Mouse (Mus musculus) left cerebral cortex, adult 2 months (tissue): Measurements from ENCODE around the gene Clpx. TPM values are rescaled to one million over a fixed set of nuclear protein-coding genes. Genes with fewer than 3 reads are reported as not detected.
"Not testable (repeated sequence)": the region's sequence is repeated elsewhere in the genome, so short reads cannot be mapped to it uniquely, and the experiment has no call there.

ENCODE experiments used
- DNase-seq, 2 experiments: peaks; one replicate each; pipeline ENCODE4 v3.0.0; 2021 to 2022; ENCODE audit warnings: low spot score in 2 of 2, mixed read lengths in 1 of 2; ENCODE audit errors: extremely low spot score in 1 of 2
- H3K27ac ChIP-seq: fragments of 200-600 bp; 2 replicates; pipeline ENCODE4 v1.8.1; 2022
- H3K4me3 ChIP-seq: fragments of 200-600 bp; 2 replicates; pipeline ENCODE4 v1.8.1; 2022
- CTCF ChIP-seq: fragments of 200-600 bp; IDR thresholded peaks from 2 replicates; pipeline ENCODE4 v1.8.1; 2022; ENCODE audit warnings: antibody characterized with exemption, mild to moderate bottlenecking, moderate library complexity
- intact Hi-C: fragments of 180-260 bp; cut with DNase I; formaldehyde crosslinking; loops from one replicate; pipeline ENCODE4 v1.15.1; 2025
- total RNA-seq, 2 experiments: library from RNA; stranded (reverse); gene quantifications; 2 replicates each; pipeline ENCODE4 v1.2.3; 2021

Clpx gene
- total RNA-seq, 2 experiments from 2014 or later, result 29.6 to 34.5 TPM

- no peak overlapping the region; the same call in 1 of the 2 replicates for H3K27ac ChIP-seq
- intact Hi-C loops, result no loop called here
- no peak overlapping the region for H3K4me3 ChIP-seq
- TF ChIP-seq CTCF, result no peak
- peak in 1 of 2 experiments; percentile 41 for DNase-seq
These were observed 26.1 kb upstream of the Clpx start for GRCm38 (mm10) chr9:65267742-65268515.

DNA sequence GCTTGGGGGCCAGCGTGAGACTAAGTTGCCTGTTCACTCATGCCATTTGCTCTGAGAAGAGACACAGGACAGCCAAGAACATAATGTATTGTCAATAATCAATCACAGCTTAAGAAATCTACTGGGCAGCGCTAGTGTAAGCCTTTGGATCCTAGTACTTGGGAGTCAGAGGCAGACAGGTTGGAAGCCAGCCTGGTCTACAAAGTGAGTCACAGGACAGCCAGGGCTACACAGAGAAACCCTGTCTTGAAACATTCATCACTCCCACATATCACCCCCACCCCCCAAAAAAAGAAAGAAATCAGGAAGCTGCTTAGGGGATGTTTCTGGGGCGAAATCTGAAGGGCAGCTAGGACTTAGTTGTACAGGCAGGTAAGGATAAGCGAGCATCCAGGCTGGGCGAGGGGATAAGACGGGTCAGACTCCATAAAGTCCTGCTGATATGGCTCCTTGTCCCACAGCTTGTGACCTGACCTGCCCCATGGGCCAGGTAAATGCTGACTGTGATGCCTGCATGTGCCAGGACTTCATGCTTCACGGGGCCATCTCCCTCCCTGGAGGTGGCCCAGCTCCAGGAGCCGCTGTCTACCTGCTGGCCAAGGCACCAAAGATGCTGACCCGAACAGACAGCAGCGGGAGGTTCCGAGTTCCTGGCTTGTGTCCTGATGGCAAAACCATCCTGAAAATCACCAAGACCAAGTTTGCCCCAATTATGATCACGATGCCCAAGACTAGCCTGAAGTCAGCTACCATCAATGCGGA lies 20.8 kb upstream of the Clpx start:
- no peak for DNase-seq
- TF ChIP-seq CTCF, result no peak
- H3K27ac ChIP-seq, result no peak overlapping the region
- intact Hi-C loops, result no loop called here
- H3K4me3 ChIP-seq, result no peak overlapping the region

DNA sequence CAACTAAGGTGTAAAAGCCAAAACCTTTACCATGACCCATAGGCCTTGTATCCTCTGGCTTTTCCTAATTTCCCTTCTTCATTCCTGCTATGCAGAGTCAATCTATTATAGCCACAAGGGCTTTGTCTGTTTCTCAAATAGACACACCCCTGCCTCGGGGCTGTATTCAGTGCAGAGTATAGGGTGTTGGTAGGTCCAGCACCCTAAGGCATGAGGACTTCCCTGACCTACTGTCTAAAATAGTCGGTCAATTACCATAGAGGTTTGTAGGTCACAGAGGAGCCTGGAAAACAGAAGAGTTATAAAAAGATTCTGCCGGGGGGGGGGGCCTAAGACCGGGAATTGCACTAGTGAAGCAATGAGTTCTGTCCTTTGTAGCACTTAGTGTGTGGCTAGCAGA lies 20.2 kb upstream of the Clpx start:
- DNase-seq, result no peak
- TF ChIP-seq CTCF, result no peak
- Histone ChIP-seq H3K27ac (no peak overlapping the region), H3K4me3 (no peak overlapping the region)
- intact Hi-C loops, result no loop called here

DNA sequence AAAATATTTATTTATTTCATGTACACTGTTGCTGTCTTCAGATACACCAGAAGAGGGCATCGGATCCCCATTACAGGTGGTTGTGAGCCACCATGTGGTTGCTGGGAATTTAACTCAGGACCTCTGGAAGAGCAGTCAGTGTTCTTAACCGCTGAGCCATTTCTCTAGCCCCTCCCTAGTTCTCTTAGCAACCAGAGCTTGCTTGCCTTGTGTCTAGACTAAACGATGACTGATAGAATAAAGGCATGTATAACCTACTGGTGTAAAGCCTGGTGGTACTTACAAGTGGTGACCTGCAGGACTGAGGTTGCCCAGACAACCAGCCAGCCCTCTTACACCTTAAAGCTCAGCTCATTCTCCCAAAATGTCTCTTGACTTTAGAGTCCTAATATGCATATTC lies 19.2 kb upstream of the Clpx start:
- intact Hi-C loops, H3K27ac ChIP-seq, DNase-seq, H3K4me3 ChIP-seq: not testable (repeated sequence)

GRCm38 (mm10) chr9:65275810-65276530 lies 18.1 kb upstream of the Clpx start:
- H3K27ac ChIP-seq, result no peak overlapping the region
- DNase-seq, result no peak
- no peak for TF ChIP-seq CTCF
- intact Hi-C loops, result no loop called here
- no peak overlapping the region for H3K4me3 ChIP-seq

GRCm38 (mm10) chr9:65281536-65282151 lies 12.4 kb upstream of the Clpx start:
- DNase-seq, result no peak
- no peak overlapping the region for H3K4me3 ChIP-seq
- intact Hi-C loops, result loop anchor here (2.0 to 5.0 kb wide), 3 partner anchors 55 to 149 kb away; no protein-coding TSS in a partner anchor
- H3K27ac ChIP-seq, result peak overlapping the region; percentile 75
- TF ChIP-seq CTCF, result no peak; the same call in 1 of the 2 replicates

DNA sequence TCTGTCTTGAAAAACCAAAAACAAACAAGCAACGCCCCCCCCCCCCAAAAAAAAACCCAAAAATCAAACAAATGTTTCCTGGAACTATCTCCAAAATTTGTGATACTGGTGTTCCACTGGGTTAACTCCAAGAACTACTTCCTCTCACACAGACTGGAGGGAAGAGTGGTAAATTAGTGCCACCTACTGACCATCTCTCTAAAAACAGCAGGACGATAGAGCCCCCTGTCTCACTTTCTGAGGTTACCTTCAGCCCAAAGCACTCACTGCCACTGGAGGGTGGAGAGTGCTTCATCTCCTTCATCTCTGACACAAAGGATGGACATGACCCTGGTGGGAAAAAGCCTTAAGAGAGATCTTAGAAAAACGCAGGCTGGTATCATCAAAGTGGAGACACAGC lies 10.8 kb upstream of the Clpx start:
- TF ChIP-seq CTCF, result peak; percentile 55
- Histone ChIP-seq H3K27ac (no peak overlapping the region), H3K4me3 (no peak overlapping the region)
- intact Hi-C loops, result loop anchor here (1.0 to 5.0 kb wide), 3 partner anchors 66 to 150 kb away; no protein-coding TSS in a partner anchor
- DNase-seq, result no peak

DNA sequence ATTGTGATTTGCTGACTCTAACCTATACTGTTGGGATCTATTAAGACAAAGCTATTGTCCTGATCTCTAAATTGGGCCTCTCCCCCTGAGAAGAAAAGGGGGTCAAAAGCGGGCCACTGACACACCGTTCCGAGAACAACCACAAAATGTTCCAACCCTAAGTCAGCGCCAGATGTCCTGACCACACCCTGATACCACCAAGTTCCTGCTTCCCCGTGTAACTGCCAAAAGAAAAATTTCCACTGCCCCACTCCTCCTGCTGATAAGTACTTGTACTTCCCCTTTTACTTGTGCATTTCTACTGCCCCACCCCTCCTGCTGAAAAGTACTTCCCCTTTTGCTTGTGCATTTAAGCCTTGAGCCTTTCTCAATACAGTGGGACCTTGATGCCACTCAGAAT lies 5.8 kb upstream of the Clpx start:
- DNase-seq, intact Hi-C loops, H3K27ac ChIP-seq, H3K4me3 ChIP-seq: not testable (repeated sequence)

DNA sequence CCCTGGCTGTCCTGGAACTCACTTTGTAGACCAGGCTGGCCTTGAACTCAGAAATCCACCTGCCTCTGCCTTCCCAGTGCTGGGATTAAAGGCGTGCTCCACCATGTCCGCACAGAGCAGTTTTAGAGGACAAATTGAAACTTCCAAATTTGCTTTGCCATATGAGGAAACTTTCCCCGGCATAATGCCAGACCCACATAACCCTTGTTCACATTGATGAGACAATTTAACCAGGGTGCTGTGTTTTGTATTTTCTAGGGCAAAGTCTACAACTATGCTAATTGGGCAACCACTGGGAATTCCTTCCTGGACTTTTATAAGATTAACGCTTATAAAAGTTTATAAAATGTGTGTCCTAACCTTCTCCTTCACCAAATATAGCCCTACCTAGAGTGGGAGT lies 4.1 kb upstream of the Clpx start:
- intact Hi-C loops, result no loop called here
- no peak for TF ChIP-seq CTCF
- H3K4me3 ChIP-seq, result no peak overlapping the region
- no peak overlapping the region for H3K27ac ChIP-seq
- no peak for DNase-seq

DNA sequence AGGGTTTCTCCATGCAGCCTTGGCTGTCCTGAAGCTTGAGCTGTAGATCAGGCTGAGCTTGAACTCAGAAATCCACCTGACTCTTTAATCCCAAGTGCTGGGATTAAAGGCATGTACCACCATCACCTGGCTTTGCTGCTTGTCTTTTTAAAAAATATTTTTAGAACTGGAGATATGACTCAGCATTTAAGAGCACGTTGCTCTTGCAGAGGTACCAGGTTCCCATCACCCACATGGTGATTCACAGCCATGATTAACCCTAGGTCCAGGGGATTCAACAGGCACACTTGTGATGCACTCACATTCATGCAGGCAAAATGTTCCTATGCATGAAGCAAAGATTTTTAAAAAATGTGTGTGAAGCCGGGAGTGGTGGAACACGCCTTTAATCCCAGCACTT lies 1.6 kb upstream of the Clpx start:
- Histone ChIP-seq H3K4me3 (no peak overlapping the region), H3K27ac (no peak overlapping the region)
- no peak for TF ChIP-seq CTCF
- intact Hi-C loops, result no loop called here
- no peak for DNase-seq

- intact Hi-C loops, result no loop called here
- H3K27ac ChIP-seq, result no peak overlapping the region
- H3K4me3 ChIP-seq, result peak overlapping the region; percentile 90
These were observed 941 bp upstream of the Clpx start for GRCm38 (mm10) chr9:65293119-65293518.

More at GRCm38 (mm10) chr9:65293119-65293518, 941 bp upstream of the Clpx start:
- DNase-seq, result no peak
- TF ChIP-seq CTCF, result no peak
